ENCODE assay signal across 8 mouse cellular contexts in the genomic region with DNA sequence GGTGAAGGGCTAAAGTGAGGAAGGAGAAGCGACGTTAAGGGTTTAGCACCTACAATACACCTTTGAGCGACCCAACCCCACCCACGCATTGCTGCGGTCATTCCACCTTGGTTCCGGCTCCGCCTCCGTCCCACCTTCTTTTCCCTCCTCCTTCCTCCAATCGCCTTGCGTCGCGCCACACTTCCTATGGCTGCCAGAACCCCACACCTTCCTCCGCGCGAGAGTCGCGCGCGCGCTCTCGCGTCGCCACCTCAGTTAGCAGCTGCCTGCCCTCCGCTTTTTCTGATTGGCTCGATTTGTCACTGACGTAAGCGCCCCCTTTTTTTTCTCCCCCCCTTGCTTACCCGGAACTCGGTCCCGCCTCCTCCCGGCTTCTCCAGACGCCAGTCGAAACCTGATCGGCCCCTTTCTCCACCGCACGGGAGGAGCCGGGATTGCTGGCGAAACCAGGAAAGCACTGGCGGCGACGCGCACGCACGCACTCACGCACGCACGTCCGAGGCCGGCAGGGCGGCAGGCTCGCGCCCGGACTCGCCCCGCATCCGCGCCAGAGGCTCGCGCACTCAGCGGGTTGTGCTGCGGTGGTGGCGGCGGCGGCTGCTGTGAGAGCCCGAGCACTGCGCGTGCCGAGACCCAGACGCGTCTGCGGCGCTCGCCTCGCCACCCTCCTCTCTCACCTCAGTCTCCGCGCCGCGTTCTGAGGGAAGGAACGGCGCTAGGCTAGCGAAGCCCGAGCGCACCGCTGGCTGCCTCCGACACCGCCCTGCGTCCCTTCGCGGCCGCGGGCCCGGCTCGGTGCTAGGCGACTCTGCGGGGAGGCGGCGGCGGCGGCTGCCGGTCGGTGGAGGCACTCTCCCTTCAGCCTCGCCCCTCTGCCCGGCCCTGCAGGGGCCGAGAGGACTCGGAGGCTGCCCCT. TPM values are rescaled to one million over a fixed set of nuclear protein-coding genes. Genes with fewer than 3 reads are reported as not detected.
DNase-seq lines count a peak whose midpoint lies in the region; ATAC-seq and TF ChIP-seq lines count a peak whose summit lies in the region.

Rab6a (plus strand) TSS at position 197 of the 916 bp plus-strand sequence.

- peak within 1 kb of the TSS; percentile 96 for H3K27ac ChIP-seq in gastrocnemius, adult 2 months
- peak within 1 kb of the TSS; percentile 97 for H3K27ac ChIP-seq in hindbrain, postnatal 0 days
- H3K27ac ChIP-seq in left cerebral cortex, adult 2 months = peak within 1 kb of the TSS; percentile 100

- peak within 1 kb of the TSS; percentile 73 for H3K4me2 ChIP-seq in hindbrain, postnatal 0 days (ENCODE audit: low read depth, low read length)

- WGBS in hindbrain, postnatal 0 days = under 1% methylated on average over 102 of the region's 105 CpGs

- H3K9me3 ChIP-seq in hindbrain, postnatal 0 days (ENCODE audit: low read length) = no peaks in the 10 kb centered on the region

- H3K4me1 ChIP-seq in hindbrain, postnatal 0 days (ENCODE audit: insufficient read depth, low read length) = peaks cover 5% of the 10 kb centered on the region; the same call in 1 of the 2 replicates

- no peaks in the 10 kb centered on the region for H3K27me3 ChIP-seq in hindbrain, postnatal 0 days (ENCODE audit: insufficient read depth, low read length)

- peak; percentile 100 for DNase-seq in ZHBTc4 (ENCODE audit: low read depth, low spot score)
- peak; percentile 99 for DNase-seq in gastrocnemius, adult 2 months
- peak; percentile 99 for DNase-seq in hindbrain, postnatal 0 days (ENCODE audit: low spot score)
- DNase-seq in left cerebral cortex, adult 2 months (ENCODE audit: extremely low spot score in 1 of 2, low spot score in 2 of 2) = peak; percentile 97 to 98
- peak; percentile 96 to 98 for DNase-seq in right cerebral cortex, adult 2 months (ENCODE audit: low spot score in 2 of 2)
- DNase-seq in urinary bladder, postnatal 14 days (ENCODE audit: low spot score) = peak; percentile 98

- ATAC-seq in common myeloid progenitor, adult 5-6 weeks (replicated peaks; ENCODE audit: low read depth, poor library complexity, severe bottlenecking) = peak; percentile 96
- peak; percentile 98 for ATAC-seq in hindbrain, postnatal 0 days
- ATAC-seq in megakaryocyte, adult 5-6 weeks (ENCODE audit: poor library complexity, severe bottlenecking) = peak; percentile 93

- no peaks in the 10 kb centered on the region for H3K36me3 ChIP-seq in hindbrain, postnatal 0 days (ENCODE audit: insufficient read depth, low read length)

- peak; percentile 9; the same call in 1 of the 2 replicates for TF ChIP-seq CTCF in gastrocnemius, adult 2 months (IDR thresholded peaks at IDR 0.05)
- no peak; the same call in none of the 2 replicates for TF ChIP-seq CTCF in hindbrain, postnatal 0 days (IDR thresholded peaks at IDR 0.05; ENCODE audit: low read depth)
- peak; percentile 32 for TF ChIP-seq CTCF in left cerebral cortex, adult 2 months (IDR thresholded peaks at IDR 0.05)

- peak within 1 kb of the TSS; percentile 100 for H3K4me3 ChIP-seq in gastrocnemius, adult 2 months
- H3K4me3 ChIP-seq in hindbrain, postnatal 0 days (ENCODE audit: low read length) = peak within 1 kb of the TSS; percentile 76
- peak within 1 kb of the TSS; percentile 91 for H3K4me3 ChIP-seq in left cerebral cortex, adult 2 months

- peak within 1 kb of the TSS; percentile 95 for H3K9ac ChIP-seq in hindbrain, postnatal 0 days (replicated peaks; ENCODE audit: low read length)

- intact Hi-C loops in gastrocnemius, adult 2 months (cut with DNase I) = loop anchor here (2.0 kb wide), 1 partner anchor 17 kb away; no protein-coding TSS in a partner anchor
- intact Hi-C loops in left cerebral cortex, adult 2 months (cut with DNase I) = loop anchor here (1.0 to 10.0 kb wide), 6 partner anchors 16 to 380 kb away; partner anchors contain the start of genes C2cd3, Coa4, Pgm2l1 and Ppme1

RNA-seq across cellular contexts. Expression of gene Rab6a, which starts in this region (rescaled TPM):
- total RNA-seq in common myeloid progenitor, adult 5-6 weeks (2017) = 53.2 and 58.1 TPM in 2 replicates
- total RNA-seq in gastrocnemius, adult 2 months (2021) = 10 to 100 TPM; 64.9 to 67.6 TPM
- 241 and 270 TPM in 2 replicates for total RNA-seq in hindbrain, postnatal 0 days (2014; rRNA removed)
- polyA plus RNA-seq in hindbrain, postnatal 0 days (2015; fragmentation: Nextera tagmentation; extraction: Ambion mirVana) = 323 and 336 TPM in 2 replicates
- total RNA-seq in left cerebral cortex, adult 2 months (2021) = 100 to 1,000 TPM; 394 to 436 TPM
- total RNA-seq in megakaryocyte, adult 5-6 weeks (2015) = 102 and 106 TPM in 2 replicates
- 87.5 and 100 TPM in 2 replicates for total RNA-seq in megakaryocyte, adult 5-6 weeks (2017)

Comparison
In these comparisons a context has a peak if more than half of its experiments do, and no peak if none do; other contexts are left out.
1. Peak in every context shown above with its lines: DNase-seq, ATAC-seq, H3K4me3 ChIP-seq and H3K27ac ChIP-seq.